Mouse (Mus musculus) cerebellum, adult 11 months (tissue): ENCODE data around the gene Rps12.
"Not testable (repeated sequence)": the region's sequence is repeated elsewhere in the genome, so short reads cannot be mapped to it uniquely, and the experiment has no call there.

Experiments used
- DNase-seq: peaks from one replicate; pipeline ENCODE4 v3.0.0; 2022

Gene Rps12

DNA sequence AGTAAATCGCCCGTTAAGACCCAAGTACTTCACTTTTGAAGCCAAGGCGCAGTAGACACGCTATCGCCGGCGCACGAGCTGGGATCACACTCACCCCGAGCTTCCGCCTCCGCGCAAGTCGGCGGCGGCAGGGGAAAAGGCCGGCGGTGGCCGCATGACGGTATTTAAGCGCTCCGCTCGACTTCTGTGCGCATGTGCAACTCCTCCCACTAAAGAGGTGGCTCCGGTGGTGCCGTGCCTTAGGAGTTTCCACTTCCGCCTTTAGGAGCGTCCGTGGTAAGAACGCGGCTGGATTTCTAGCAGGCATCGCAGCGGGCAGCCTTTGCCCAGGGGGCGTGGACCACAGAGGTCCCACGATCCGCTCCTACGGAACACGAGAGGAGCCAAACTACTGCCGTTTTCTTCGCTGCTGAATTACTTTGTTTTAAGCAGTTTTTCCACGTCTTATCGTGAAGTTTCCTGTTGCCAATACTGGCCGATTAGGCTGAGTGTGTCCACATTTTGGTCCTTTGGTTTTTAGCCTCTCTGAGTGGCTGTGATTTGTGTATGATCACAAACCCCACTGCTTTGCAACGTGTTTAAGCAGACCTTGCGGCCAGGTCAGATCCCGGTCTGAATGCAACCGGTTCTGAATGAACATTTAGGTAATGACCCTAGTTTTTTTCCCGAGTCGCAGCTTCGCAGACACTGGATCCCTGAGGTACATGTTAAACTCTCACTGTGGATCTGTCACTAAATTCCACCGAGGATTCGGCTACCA lies at the start of gene Rps12:
Gene Rps12 (minus strand): TSS at position 214 of the 760 bp plus-strand sequence.
- DNase-seq: peak; percentile 99

DNA sequence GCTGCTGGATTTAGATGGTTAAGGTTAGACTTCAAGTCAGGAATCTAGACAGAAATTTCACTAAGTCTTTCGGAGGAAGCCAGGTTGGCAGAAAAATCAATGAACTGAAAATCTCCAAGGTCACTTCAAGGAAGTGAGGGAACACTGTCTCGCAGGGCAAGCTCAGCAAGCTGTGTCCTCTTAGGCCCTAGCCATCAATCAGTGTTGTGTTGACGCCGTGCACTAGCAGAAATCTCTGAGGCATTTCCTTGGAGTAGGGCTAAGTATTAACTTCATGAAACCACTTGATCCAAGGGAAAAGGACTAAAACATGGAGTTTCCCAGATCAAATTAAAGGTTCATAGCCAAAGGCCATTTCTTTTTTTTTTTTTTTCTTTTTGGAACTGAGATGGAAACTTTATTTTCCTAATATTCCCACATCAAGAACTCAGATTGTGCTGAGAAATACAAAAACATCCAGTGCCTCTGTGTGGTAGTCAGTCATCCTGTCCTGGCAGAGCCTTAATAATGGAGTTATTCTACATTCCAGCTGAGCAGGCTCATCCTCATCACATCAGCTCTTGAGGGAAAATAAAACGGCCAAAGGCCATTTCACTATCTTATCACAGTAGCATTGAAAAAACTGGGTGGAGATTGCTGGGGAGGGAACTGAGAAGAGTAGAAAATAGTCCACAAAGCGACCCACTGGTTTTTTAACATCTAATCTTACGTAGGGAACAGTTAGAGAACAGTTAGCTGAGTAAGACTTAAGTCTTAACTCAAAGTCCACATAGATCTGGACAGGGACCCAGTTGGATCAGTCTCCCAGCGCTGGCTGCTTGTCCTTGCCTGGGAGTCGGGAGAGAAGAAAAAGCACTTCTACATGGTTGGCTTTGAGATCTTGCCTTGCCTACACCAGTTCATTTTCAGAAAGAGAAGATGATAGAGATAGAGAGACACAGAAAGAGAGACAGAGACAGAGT lies 49.2 kb upstream of the Rps12 start:
- no peak for DNase-seq

DNA sequence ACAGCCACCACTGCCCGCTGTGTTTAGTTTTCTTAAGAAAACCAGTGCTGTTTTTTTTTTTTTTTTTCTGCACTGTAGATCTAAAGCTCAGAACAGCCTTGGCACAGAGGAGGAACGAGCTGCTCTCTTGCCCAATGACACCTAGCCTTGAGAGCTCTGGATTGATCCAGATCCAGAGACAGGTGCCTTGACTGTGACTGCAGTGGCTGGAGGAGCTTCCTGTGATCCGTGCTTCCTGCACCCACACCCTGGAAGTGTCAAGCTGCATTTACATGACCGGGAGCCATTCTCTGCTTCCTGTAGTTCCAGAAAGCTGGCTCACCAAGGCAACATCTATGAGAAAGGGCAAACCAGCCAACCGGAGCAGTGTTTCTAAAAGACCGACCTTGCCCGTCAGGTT lies 39.4 kb upstream of the Rps12 start:
- no peak for DNase-seq

DNA sequence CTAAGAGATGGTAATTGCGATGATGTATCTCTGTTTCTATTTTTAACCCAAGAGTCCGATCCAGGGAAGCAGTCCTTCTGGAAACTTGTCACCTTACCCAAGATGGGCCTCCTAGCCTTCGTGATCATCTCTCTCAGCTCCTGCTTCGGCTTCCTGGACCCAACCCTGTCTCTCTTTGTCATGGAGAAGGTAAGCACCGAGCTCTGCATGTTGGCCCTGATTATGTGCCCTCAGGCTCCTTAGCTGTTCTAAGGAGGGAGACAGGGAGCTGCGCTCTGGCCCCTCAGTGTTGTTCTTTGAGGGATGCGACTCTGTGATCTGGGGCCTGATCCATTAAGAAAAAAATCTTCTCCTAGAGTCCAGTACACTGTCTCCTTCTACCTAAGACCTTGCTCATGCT lies 29.2 kb upstream of the Rps12 start:
- no peak for DNase-seq

- DNase-seq: peak; percentile 48
Measured at GRCm38 (mm10) chr10:23815168-23815567, 28.1 kb upstream of the Rps12 start.

DNA sequence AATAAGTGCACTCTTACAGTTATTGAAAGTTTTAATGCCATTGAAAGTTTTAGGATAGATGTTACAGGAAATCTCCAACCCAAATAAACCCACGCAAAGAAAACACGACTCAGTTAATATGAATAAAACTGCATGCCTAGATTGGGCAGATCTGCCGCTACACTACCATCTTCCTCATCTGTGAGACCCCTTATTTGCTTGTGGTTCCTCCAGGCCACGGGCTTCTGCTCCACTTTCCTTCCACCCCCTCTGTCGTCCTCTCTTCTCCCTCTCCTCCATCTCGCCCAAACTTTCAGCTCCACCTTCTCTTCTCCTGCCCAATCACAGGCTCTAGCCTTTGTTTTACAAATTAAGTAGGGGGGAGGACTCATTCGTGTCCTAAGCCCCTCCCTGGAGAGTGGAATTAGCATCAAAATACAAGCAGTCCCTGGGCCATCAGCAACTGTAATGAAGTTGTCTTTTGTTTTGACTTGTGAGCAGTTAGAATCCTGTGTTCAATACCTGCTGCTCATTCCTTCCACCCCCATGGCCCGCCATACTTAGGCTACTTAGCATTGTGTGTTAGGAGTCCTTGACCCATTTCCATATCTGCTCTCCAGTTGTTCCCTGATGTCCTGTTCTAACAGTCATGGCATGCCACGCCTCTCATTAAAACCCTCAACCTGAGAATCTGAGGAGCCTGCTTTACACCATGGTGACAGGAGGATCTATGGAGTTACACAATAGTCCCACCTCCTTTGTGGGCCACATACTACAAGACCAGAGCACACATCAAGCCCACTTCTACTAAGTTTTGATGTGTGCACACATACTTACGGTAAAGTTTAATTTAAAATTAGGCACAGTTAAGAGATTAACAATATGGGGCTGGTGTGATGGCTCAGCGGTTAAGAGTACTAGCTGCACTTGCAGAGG lies 26.0 kb upstream of the Rps12 start:
- DNase-seq: no peak

DNA sequence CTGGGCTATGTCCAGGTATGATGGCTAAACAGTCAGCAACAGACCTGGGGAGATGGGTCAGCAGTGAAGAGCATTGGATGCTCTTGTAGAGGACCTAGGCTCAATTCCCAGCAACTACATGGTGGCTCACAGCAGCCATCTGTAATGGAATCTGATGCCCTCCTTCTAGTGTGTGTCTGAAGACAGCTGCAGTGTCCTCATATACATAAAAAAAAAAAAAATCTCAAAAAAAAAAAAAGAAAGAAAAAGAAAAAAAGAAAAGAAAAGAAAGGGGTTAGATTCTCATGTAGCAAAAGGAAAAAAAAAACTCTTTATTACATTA lies 25.3 kb upstream of the Rps12 start:
- DNase-seq: no peak

DNA sequence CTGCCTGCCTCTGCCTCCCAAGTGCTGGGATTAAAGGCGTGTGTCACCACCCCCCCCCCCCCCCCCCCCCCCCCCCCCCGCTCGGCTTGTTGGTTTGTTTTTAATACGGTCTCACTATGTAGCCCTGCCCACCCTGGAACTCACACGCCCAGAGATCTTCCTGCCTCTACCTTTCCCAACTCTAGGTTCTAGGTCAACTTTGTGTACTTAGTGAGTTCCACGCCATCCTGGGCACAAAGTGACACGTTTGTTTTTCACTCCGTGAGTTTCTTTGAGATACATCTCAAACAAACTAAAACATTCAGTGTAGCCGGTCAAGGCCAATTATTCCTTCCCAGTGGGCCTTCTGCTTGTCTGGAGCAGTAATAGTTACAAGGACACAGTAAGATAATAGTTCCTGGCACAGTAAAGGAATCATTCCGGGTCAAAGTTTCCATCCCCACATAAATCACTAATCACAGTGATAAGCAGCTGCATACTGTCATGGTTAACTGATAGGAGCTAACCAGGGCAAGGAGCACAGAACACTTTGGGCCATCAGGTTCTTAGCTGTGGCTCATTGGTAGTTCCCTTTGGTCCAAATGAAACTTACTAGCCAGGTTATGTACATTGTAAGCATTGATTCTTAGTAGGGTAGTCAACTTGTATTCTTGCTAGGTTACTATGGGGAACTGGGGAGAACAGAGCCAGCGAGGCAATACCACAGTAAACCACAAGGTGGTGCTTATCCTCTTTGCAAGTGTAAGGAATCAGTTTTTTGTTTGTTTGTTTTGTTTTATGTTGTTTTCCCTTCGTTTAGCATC lies 24.8 kb upstream of the Rps12 start:
- peak; percentile 46 for DNase-seq

GRCm38 (mm10) chr10:23806201-23806600 lies 19.1 kb upstream of the Rps12 start:
- no peak for DNase-seq

DNA sequence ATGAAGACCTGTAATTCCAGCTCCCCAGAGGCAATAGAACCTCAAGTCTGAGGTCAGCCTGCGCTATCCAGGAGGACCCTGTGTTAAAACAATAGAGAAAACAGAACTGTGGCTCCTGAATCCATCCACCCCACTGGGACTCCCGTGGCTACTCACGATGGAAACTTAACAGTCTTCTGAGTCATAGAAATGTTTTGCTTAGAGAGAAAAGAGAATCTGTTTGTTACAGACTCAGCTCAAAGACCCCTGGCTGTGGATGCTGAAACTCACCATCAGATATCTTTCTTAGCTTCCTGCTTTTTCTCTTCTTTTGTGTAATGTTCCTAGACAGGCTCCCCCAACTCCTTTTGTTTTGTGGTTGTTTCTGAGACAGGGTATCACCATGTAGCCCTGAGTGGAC lies 17.6 kb upstream of the Rps12 start:
- DNase-seq: no peak

GRCm38 (mm10) chr10:23802911-23803310 lies 15.8 kb upstream of the Rps12 start:
- DNase-seq: no peak

DNA sequence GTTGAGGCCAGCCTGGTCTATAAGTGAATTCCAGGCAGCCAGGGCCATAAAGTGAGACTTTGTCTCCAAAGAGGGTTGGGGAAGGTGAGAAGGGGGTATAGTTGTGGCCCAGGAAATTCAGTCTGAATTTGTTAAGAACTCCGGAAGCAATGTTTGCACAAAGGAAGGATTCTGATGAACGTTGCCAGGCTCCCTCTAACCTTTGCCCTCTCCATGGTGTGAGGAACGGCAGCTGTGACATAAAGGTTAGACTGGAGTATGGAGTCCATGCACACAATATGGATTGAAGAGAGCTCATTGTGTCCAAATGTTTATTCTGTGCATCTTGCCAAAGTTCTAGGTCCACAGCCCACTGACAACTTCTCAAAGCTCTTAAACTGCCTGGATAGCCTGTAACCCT lies 12.9 kb upstream of the Rps12 start:
- DNase-seq: no peak

DNA sequence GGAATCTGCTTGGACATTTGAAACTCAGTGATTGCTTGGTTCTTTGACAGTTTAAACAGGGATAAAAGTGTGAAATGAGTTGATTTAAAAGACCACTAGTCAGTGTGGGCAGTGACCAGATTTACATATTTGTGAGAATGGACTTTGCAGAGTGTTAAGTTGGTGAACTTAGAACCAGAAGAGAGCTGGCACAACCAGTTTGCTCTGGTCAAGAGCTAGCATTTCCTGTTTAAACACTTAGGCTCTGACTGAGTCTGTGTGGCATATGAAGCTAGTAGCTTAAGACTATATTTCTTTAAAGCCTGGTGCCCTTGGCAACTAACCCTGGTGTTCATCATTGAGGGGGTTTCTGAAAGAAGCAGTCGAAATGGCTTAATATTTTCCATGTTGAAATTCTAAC lies 11.1 kb upstream of the Rps12 start:
- no peak for DNase-seq

- DNase-seq: no peak
Measured at GRCm38 (mm10) chr10:23797606-23798005, 10.5 kb upstream of the Rps12 start.

- DNase-seq: peak; percentile 34
Measured at GRCm38 (mm10) chr10:23796551-23797503, 9.8 kb upstream of the Rps12 start, which contains the start of gene Slc18b1. Gene Slc18b1, plus strand, starts transcription at chr10:23796986.

DNA sequence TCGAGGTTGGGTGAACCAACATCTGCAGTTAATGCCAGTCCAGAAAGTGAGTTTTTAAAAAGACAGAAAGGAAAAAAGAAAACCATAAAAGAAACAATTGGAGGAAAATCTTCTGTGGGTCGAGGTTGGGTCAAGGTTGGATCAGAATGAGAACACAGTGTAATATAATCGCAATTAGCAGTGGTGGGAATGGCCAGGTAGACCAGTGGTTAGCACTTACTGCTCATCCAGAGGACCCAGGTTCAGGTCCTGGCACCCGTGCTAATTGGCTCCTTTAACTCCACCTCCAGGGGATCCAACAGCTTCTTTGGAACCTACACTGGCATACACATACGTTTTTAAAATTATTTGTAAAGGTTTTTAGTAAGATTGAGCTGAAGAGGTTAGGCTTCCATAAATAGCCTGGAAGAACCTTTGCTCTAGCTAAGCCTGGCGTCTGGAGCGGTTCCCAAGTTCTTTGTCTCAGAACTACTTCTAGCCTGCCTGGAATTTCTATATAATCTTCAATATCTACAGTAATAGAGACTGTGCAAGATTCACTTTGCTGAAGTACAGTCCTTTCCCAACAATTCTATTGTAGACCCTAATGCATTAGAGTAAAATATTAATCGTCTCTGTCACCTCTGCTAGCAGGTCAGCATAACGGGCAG lies 8.9 kb upstream of the Rps12 start:
- DNase-seq: no peak

DNA sequence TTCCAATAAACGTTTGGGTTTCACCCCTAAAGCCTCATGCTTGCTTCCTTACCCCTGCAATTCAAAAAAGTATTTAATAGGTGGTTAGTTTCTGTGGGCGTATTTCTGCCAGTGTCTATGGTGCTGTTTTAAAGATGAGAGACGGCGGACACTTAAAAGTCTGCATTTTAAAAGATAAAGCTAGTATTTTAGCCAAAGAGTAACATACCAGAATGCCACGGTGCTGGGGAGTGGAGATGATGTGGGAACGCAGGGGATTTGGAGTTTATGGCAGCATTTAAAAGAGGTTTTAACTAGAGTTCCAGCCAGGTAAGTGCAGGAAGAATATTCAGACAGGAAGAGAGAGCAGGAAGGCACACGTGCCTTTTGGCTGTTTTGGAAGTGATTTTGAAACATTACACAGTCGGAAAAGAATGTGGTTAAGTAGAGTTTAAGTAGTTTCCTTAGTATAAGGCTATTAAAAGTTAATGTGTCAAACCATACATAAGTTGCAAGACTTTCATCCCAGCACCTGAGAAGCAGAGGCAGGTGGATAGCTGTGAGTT lies 1.1 kb upstream of the Rps12 start:
- no peak for DNase-seq

- not testable (repeated sequence) for DNase-seq
Measured at GRCm38 (mm10) chr10:23786631-23787038, 440 bp downstream of the Rps12 start.

- no peak for DNase-seq
Measured at GRCm38 (mm10) chr10:23786040-23786439, 1.0 kb downstream of the Rps12 start.

DNA sequence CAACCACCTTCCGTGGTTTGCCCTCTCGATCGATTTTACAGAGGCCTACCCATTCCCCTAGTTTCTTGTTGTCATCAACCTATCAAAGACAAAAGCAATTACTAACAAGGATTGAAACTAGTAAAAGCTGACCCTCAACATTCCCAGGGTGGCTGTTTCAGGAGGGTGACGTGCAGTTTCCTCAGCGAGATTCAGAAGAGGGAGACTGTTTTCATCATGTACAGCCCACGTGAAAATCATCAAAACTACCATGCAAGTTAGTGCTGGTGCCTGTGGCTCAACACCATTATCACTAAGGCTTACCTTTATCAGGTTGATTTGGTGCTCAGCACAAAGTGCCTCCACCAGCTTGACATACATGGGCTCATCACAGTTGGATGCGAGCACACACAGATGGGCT lies 1.5 kb downstream of the Rps12 start:
- DNase-seq: not testable (repeated sequence)
